Mouse (Mus musculus) liver, adult 2 months (tissue): ENCODE results near the gene Crybg1. TPM values are rescaled to one million over a fixed set of nuclear protein-coding genes. Genes with fewer than 3 reads are reported as not detected.
A peak's percentile ranks its signal among the peaks of the same experiment; 100 is the strongest.

ENCODE experiments used
- DNase-seq: peaks from one replicate; pipeline ENCODE4 v3.0.0-alpha.2; 2011; ENCODE audit warnings: low read depth, low spot score; ENCODE audit errors: extremely low read depth
- H3K27ac ChIP-seq: fragments of 200-500 bp; replicated peaks from 2 replicates; pipeline ENCODE4 v1.5.1; 2012; ENCODE audit warnings: low read depth, mild to moderate bottlenecking, control low read depth, inconsistent platforms, low read length; ENCODE audit not compliant: insufficient read depth
- H3K27me3 ChIP-seq: fragments of 200-500 bp; 2 replicates; pipeline ENCODE4 v1.6.1; 2012; ENCODE audit warnings: mild to moderate bottlenecking, moderate library complexity, low read length, inconsistent platforms; ENCODE audit not compliant: control insufficient read depth, insufficient read depth
- H3K36me3 ChIP-seq: fragments of 200-500 bp; 2 replicates; pipeline ENCODE4 v1.6.1; 2012; ENCODE audit warnings: low read length, inconsistent platforms; ENCODE audit not compliant: control insufficient read depth, insufficient read depth
- H3K4me1 ChIP-seq: fragments of 200-500 bp; 2 replicates; pipeline ENCODE4 v1.6.1; 2011; ENCODE audit warnings: low read length; ENCODE audit not compliant: control insufficient read depth, insufficient read depth
- H3K4me3 ChIP-seq: fragments of 200-500 bp; 2 replicates; pipeline ENCODE4 v1.5.1; 2011; ENCODE audit warnings: low read depth, mild to moderate bottlenecking, control low read depth, low read length, moderate library complexity; ENCODE audit not compliant: insufficient read depth
- H3K79me2 ChIP-seq: fragments of 200-500 bp; 2 replicates; pipeline ENCODE4 v1.6.1; 2012; ENCODE audit warnings: inconsistent platforms, mild to moderate bottlenecking, low read length, moderate library complexity; ENCODE audit not compliant: control insufficient read depth, insufficient read depth
- H3K9ac ChIP-seq: fragments of 200-500 bp; 2 replicates; pipeline ENCODE4 v1.6.1; 2012; ENCODE audit warnings: low read depth, mild to moderate bottlenecking, control low read depth, inconsistent platforms, low read length
- CTCF ChIP-seq: fragments of 200-500 bp; IDR thresholded peaks from 2 replicates; pipeline ENCODE4 v1.5.1; 2011; ENCODE audit warnings: low read depth, low read length, control low read depth
- POLR2A ChIP-seq: fragments of 200-500 bp; IDR thresholded peaks from 2 replicates; pipeline ENCODE4 v1.6.1; 2011; ENCODE audit warnings: low read length, control low read depth; ENCODE audit not compliant: insufficient read depth; ENCODE audit errors: extremely low read depth
- WGBS: fragments of 180-500 bp; shearing (Covaris S2); methylation state at CpG from one replicate; pipeline ENCODE4 v1.1.7; 2018; 5-methylcytosine and 5-hydroxymethylcytosine counted together
- polyA plus RNA-seq: library from polyadenylated mRNA; depleted of rRNA; stranded (reverse); fragments of >200 nt; gene quantifications from 2 replicates; pipeline ENCODE4 v1.2.3, GENCODE M21; 2012; rRNA removed
- total RNA-seq: library from RNA; depleted of rRNA; stranded (reverse); fragments of >200 nt; gene quantifications from 2 replicates; pipeline ENCODE4 v1.2.3, GENCODE M21; 2014; rRNA removed

The Crybg1 gene
- total RNA-seq (11.6 and 13.0 TPM in 2 replicates), polyA plus RNA-seq (3.2 TPM in 2 replicates)

DNA sequence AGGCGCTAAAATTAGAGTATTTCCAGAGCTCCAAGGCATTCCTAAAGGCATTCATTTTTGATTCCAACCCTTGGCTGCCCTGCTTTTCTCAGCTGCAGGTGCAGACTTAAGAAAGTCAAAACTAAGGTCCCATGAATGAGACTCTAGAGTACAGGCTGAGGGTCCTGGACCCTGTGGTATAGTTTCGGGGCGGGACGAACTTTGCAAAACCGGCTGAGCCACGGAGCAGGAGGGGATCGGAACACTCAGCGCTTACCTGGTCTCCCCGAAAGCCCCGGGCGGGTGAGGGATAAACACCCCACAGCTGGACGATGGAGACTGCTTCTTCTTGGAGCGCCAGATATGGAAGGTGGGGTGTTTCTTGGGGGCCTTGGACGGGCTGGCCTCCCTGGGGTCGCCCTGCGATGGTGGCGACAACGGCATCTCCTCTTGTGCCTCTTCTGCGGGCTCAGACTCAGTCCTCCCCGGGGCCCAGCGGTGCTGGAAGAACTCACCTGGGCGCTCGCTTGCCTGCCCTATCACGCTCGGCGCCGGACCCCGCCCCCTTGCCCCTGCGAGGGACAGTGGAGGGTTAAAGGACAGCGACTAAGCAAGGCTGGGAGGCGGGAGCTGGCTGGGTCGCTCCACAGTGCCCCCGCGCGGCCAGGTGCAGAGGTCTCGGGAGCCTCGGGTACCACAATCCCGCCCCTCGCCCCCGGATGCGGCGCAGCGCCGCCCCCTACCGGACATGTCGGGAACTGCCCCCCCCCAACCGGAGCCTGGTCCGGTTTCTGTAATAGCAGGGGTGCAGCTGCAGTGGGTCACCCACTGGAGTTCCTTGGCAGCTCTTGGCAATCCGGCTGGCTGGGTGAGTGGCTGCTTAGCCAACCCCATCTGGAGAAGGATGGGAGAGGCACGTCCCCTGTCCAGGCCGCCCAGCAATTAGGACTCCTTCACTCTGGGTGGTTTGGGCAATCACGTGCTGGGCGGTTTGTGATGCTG, at the start of gene Crybg1:
TSS of gene Crybg1 (minus strand) at position 517 of the 981 bp plus-strand sequence.
- Histone ChIP-seq H3K27ac (no peak within 1 kb of the TSS), H3K27me3 (no peaks in the 10 kb centered on the region), H3K9ac (no peak within 1 kb of the TSS), H3K79me2 (no peaks in the 10 kb centered on the region), H3K4me1 (no peaks in the 10 kb centered on the region), H3K36me3 (no peaks in the 10 kb centered on the region), H3K4me3 (peak within 1 kb of the TSS; percentile 10; the same call in 1 of the 2 replicates)
- TF ChIP-seq POLR2A, result no peak
- TF ChIP-seq CTCF, result peak; percentile 81
- 9% methylated on average over 51 of the region's 53 CpGs for whole genome bisulfite sequencing
- peak; percentile 31 for DNase-seq

DNA sequence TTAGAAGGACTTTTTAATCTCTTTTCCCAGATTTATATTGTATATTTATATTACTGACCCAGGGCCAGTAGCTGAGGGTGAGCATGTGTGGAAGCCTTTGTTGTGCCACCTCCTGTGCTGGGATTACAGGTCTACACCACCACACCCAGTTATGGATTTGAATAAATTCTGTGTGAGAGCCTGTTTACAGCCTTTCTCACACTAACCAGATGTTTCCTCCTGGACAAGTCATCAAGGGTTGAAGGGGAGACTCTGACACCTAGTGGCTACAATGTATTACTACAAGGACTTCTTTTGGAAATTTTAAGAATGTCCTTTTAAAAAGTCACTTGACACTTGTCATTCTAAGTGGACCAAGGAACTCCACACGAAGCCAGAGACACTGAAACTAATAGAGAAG, 28.7 kb upstream of the Crybg1 start:
- Histone ChIP-seq H3K27ac (no peak overlapping the region), H3K36me3 (no peaks in the 10 kb centered on the region), H3K79me2 (no peaks in the 10 kb centered on the region), H3K27me3 (no peaks in the 10 kb centered on the region), H3K4me3 (no peak overlapping the region), H3K4me1 (no peaks in the 10 kb centered on the region), H3K9ac (no peak overlapping the region)
- no peak for TF ChIP-seq CTCF
- no peak for TF ChIP-seq POLR2A
- WGBS, result 2% methylated on average over 1 of the region's 1 CpGs
- DNase-seq, result peak; percentile 51

DNA sequence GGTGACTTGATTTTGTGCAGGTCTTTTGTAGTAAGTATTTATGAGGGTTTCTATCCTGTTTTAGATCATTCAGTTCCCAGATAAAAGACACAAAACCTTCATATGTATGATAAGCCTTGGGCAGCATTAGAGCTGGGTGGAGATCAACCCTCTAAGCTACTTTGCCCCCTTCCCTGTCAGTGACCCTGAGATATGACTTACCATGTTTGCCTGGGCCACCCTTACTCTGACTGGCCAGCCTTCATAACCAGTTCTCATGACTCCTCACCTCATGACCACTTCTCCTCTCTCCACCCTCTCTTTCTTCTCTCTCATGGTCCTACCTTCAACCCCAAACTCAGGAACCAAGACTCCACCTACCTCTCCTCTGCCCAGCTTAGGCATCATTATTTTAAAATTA, 27.9 kb upstream of the Crybg1 start:
- H3K4me3 ChIP-seq, result no peak overlapping the region
- no peak for DNase-seq
- no peaks in the 10 kb centered on the region for H3K4me1 ChIP-seq
- H3K36me3 ChIP-seq, result no peaks in the 10 kb centered on the region
- H3K9ac ChIP-seq, result no peak overlapping the region
- no peaks in the 10 kb centered on the region for H3K27me3 ChIP-seq
- H3K79me2 ChIP-seq, result no peaks in the 10 kb centered on the region
- TF ChIP-seq CTCF (no peak), POLR2A (no peak)
- H3K27ac ChIP-seq, result no peak overlapping the region

DNA sequence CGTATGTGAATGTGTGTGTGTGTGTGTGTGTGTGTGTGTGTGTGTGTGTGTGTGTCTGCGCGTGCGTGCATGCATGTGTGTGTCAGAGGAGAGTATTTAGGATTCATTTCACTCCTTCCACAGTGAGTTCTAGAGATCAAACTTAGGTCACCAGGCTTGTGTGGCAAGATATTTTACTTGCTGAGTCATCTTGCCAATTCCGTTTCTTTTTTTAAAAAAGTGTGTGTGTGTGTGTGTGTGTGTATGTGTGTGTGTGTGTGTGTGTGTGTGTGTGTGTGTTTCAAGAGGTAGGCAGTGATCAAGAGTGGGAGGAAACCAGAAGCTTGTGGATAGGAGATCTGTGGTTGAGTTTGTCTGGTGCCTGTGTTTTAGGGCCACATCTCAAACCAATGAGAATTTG, 27.5 kb upstream of the Crybg1 start:
- Histone ChIP-seq H3K4me3 (no peak overlapping the region), H3K4me1 (no peaks in the 10 kb centered on the region), H3K79me2 (no peaks in the 10 kb centered on the region), H3K27ac (no peak overlapping the region), H3K9ac (no peak overlapping the region), H3K27me3 (no peaks in the 10 kb centered on the region), H3K36me3 (no peaks in the 10 kb centered on the region)
- WGBS, result 79% methylated on average over 5 of the region's 5 CpGs
- TF ChIP-seq CTCF (no peak), POLR2A (no peak)
- no peak for DNase-seq

DNA sequence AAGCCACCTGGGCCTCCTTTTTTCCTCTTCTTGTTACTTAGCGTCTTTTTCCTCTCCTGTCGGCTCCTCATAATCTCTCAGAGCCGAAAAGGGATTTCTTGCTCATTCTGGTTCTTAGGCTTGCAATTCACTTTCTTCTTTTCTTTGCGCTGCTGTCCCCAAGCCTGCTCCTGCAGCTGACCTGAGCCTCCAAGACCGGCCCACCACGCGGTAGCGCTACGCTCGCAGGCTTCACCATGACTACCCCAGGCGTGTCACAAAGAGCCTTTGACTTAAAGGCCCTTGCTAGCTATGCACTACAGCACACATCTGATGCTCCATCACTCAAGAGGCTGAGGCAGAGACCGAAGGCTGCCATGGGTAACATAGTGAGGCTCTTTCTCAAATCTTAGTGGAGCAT, 21.5 kb upstream of the Crybg1 start:
- no peaks in the 10 kb centered on the region for H3K79me2 ChIP-seq
- no peaks in the 10 kb centered on the region for H3K36me3 ChIP-seq
- TF ChIP-seq POLR2A (no peak), CTCF (no peak)
- H3K27ac ChIP-seq, result no peak overlapping the region
- H3K27me3 ChIP-seq, result no peaks in the 10 kb centered on the region
- 91% methylated on average over 12 of the region's 12 CpGs for WGBS
- H3K9ac ChIP-seq, result no peak overlapping the region
- no peaks in the 10 kb centered on the region for H3K4me1 ChIP-seq
- no peak overlapping the region for H3K4me3 ChIP-seq
- DNase-seq, result no peak

DNA sequence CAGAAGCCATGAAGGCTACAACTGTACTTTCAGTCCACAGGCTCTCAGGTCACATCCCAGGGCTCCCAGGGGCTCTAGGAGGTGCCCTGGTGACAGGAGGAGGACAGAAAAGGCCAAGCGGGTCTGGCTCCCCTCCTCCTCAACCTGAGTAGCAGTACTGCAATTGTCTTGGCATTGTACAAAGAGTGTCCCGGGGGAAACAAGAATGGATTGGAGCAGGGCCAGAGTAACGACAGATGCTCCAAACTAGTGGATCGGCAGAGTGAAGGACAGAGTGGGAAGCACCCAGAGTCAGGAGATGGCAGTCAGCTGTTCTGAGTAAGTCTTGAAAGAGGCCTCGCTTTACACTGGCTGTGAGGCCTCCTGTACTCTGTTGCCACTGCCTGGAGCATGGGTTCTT, 18.4 kb upstream of the Crybg1 start:
- DNase-seq, result no peak
- WGBS, result 87% methylated on average over 5 of the region's 5 CpGs
- Histone ChIP-seq H3K36me3 (no peaks in the 10 kb centered on the region), H3K27ac (no peak overlapping the region), H3K27me3 (no peaks in the 10 kb centered on the region), H3K4me3 (no peak overlapping the region), H3K4me1 (no peaks in the 10 kb centered on the region), H3K9ac (no peak overlapping the region), H3K79me2 (no peaks in the 10 kb centered on the region)
- TF ChIP-seq CTCF (no peak), POLR2A (no peak)
